Mouse (Mus musculus): ENCODE results near the gene Trmo. TPM values are rescaled to one million over a fixed set of nuclear protein-coding genes. Genes with fewer than 3 reads are reported as not detected.

Trmo gene
- polyA plus RNA-seq, 1 experiment: 3.1 TPM

GRCm38 (mm10) chr4:46353045-46353444 lies 36.2 kb downstream of the Trmo start:
- TF ChIP-seq CTCF (IDR thresholded peaks at IDR 0.05; ENCODE audit: extremely low read depth, insufficient read length, insufficient replicate concordance, low read depth, low read length): no peak
- no peak for TF ChIP-seq POLR2A (IDR thresholded peaks at IDR 0.05; ENCODE audit: low read depth, low read length)
- Histone ChIP-seq H3K4me3 (ENCODE audit: low read depth, low read length) (no peak overlapping the region), H3K27ac (ENCODE audit: insufficient read depth, low read depth, low read length) (no peak overlapping the region), H3K36me3 (ENCODE audit: control insufficient read depth, insufficient read depth, low read length) (no peaks in the 10 kb centered on the region), H3K4me1 (ENCODE audit: control insufficient read depth, insufficient read depth, insufficient read length, low read length) (no peaks in the 10 kb centered on the region), H3K27me3 (ENCODE audit: control insufficient read depth, insufficient read depth, low read length) (peaks cover 46% of the 10 kb centered on the region)
- 32% methylated on average over 10 of the region's 10 CpGs for whole genome bisulfite sequencing

- Histone ChIP-seq H3K36me3 (ENCODE audit: control insufficient read depth, insufficient read depth, low read length) (no peaks in the 10 kb centered on the region), H3K4me1 (ENCODE audit: control insufficient read depth, insufficient read depth, insufficient read length, low read length) (peaks cover under 1% of the 10 kb centered on the region; the same call in 1 of the 2 replicates), H3K4me3 (ENCODE audit: low read depth, low read length) (no peak overlapping the region), H3K27me3 (ENCODE audit: control insufficient read depth, insufficient read depth, low read length) (peaks cover 68% of the 10 kb centered on the region), H3K27ac (ENCODE audit: insufficient read depth, low read depth, low read length) (no peak overlapping the region)
- TF ChIP-seq CTCF (IDR thresholded peaks at IDR 0.05; ENCODE audit: extremely low read depth, insufficient read length, insufficient replicate concordance, low read depth, low read length) (no peak), POLR2A (IDR thresholded peaks at IDR 0.05; ENCODE audit: low read depth, low read length) (no peak)
- 65% methylated on average over 5 of the region's 5 CpGs for WGBS
Measured at GRCm38 (mm10) chr4:46349530-46349929, 39.7 kb downstream of the Trmo start.

- Histone ChIP-seq H3K27me3 (ENCODE audit: control insufficient read depth, insufficient read depth, low read length) (peaks cover 74% of the 10 kb centered on the region), H3K27ac (ENCODE audit: insufficient read depth, low read depth, low read length) (no peak overlapping the region), H3K36me3 (ENCODE audit: control insufficient read depth, insufficient read depth, low read length) (no peaks in the 10 kb centered on the region), H3K4me1 (ENCODE audit: control insufficient read depth, insufficient read depth, insufficient read length, low read length) (peaks cover 5% of the 10 kb centered on the region; the same call in 1 of the 2 replicates), H3K4me3 (ENCODE audit: low read depth, low read length) (no peak overlapping the region)
- no peak for TF ChIP-seq POLR2A (IDR thresholded peaks at IDR 0.05; ENCODE audit: low read depth, low read length)
- TF ChIP-seq CTCF (IDR thresholded peaks at IDR 0.05; ENCODE audit: extremely low read depth, insufficient read length, insufficient replicate concordance, low read depth, low read length): no peak
- 44% methylated on average over 9 of the region's 9 CpGs for WGBS
Measured at GRCm38 (mm10) chr4:46348897-46349296, 40.3 kb downstream of the Trmo start.

GRCm38 (mm10) chr4:46347580-46348515 lies 41.4 kb downstream of the Trmo start:
- Histone ChIP-seq H3K27me3 (ENCODE audit: control insufficient read depth, insufficient read depth, low read length) (peaks cover 78% of the 10 kb centered on the region), H3K27ac (ENCODE audit: insufficient read depth, low read depth, low read length) (no peak overlapping the region), H3K4me1 (ENCODE audit: control insufficient read depth, insufficient read depth, insufficient read length, low read length) (peaks cover 5% of the 10 kb centered on the region; the same call in 1 of the 2 replicates), H3K36me3 (ENCODE audit: control insufficient read depth, insufficient read depth, low read length) (no peaks in the 10 kb centered on the region), H3K4me3 (ENCODE audit: low read depth, low read length) (no peak overlapping the region)
- no peak for TF ChIP-seq CTCF (IDR thresholded peaks at IDR 0.05; ENCODE audit: extremely low read depth, insufficient read length, insufficient replicate concordance, low read depth, low read length)
- no peak for TF ChIP-seq POLR2A (IDR thresholded peaks at IDR 0.05; ENCODE audit: low read depth, low read length)
- WGBS: 5% methylated on average over 41 of the region's 41 CpGs

DNA sequence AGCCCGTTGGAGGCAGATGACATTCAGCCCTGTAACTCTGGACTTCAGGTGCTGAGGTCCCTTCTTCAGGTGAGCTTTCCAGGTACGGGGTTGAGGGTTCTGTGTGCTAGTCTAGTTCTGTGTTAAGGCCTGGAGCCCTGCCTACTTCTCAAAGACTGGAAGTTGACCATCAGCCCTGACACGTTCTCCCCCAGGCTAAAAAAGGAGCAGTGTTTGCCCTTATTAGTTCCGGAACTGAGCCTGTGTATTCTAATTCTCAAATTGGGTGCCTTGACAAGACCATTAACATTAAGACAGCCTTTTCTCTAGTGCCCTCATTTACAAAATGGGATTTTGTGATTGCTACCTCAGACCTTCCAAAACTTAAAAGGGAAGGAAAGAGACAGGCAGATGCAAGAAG lies 42.1 kb downstream of the Trmo start:
- WGBS: 8% methylated on average over 4 of the region's 4 CpGs
- peaks cover 78% of the 10 kb centered on the region for H3K27me3 ChIP-seq (ENCODE audit: control insufficient read depth, insufficient read depth, low read length)
- H3K27ac ChIP-seq (ENCODE audit: insufficient read depth, low read depth, low read length): no peak overlapping the region
- H3K4me3 ChIP-seq (ENCODE audit: low read depth, low read length): no peak overlapping the region
- H3K36me3 ChIP-seq (ENCODE audit: control insufficient read depth, insufficient read depth, low read length): no peaks in the 10 kb centered on the region
- H3K4me1 ChIP-seq (ENCODE audit: control insufficient read depth, insufficient read depth, insufficient read length, low read length): peaks cover 5% of the 10 kb centered on the region; the same call in 1 of the 2 replicates
- TF ChIP-seq POLR2A (IDR thresholded peaks at IDR 0.05; ENCODE audit: low read depth, low read length) (no peak), CTCF (IDR thresholded peaks at IDR 0.05; ENCODE audit: extremely low read depth, insufficient read length, insufficient replicate concordance, low read depth, low read length) (no peak)

GRCm38 (mm10) chr4:46346221-46346620 lies 43.0 kb downstream of the Trmo start:
- peaks cover 82% of the 10 kb centered on the region for H3K27me3 ChIP-seq (ENCODE audit: control insufficient read depth, insufficient read depth, low read length)

DNA sequence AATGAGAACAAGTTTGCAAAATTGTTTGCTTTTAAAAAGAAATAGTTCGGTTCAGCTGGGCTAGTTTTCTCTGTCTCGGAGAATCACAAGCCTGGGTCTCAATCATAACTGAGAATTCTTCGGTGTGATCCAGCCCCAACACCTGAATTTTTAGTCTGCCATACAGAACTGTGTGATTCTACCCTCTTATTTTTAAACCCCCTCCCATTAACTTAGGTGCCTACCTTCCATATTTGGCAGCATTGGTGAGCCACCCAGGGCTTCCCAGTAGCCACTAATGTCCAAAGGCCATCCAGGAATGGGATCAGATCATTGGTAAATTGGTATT lies 43.5 kb downstream of the Trmo start:
- no peaks in the 10 kb centered on the region for H3K36me3 ChIP-seq (ENCODE audit: control insufficient read depth, insufficient read depth, low read length)
- peaks cover 77% of the 10 kb centered on the region for H3K27me3 ChIP-seq (ENCODE audit: control insufficient read depth, insufficient read depth, low read length)
- TF ChIP-seq CTCF (IDR thresholded peaks at IDR 0.05; ENCODE audit: extremely low read depth, insufficient read length, insufficient replicate concordance, low read depth, low read length): no peak
- TF ChIP-seq POLR2A (IDR thresholded peaks at IDR 0.05; ENCODE audit: low read depth, low read length): no peak
- 28% methylated on average over 3 of the region's 3 CpGs for WGBS
- no peak overlapping the region for H3K27ac ChIP-seq (ENCODE audit: insufficient read depth, low read depth, low read length)
- H3K4me1 ChIP-seq (ENCODE audit: control insufficient read depth, insufficient read depth, insufficient read length, low read length): peaks cover 5% of the 10 kb centered on the region; the same call in 1 of the 2 replicates
- no peak overlapping the region for H3K4me3 ChIP-seq (ENCODE audit: low read depth, low read length)

More at GRCm38 (mm10) chr4:46346221-46346620, 43.0 kb downstream of the Trmo start:
- H3K4me3 ChIP-seq (ENCODE audit: low read depth, low read length): no peak overlapping the region
- no peaks in the 10 kb centered on the region for H3K36me3 ChIP-seq (ENCODE audit: control insufficient read depth, insufficient read depth, low read length)
- TF ChIP-seq POLR2A (IDR thresholded peaks at IDR 0.05; ENCODE audit: low read depth, low read length) (no peak), CTCF (IDR thresholded peaks at IDR 0.05; ENCODE audit: extremely low read depth, insufficient read length, insufficient replicate concordance, low read depth, low read length) (no peak)
- peaks cover 5% of the 10 kb centered on the region; the same call in 1 of the 2 replicates for H3K4me1 ChIP-seq (ENCODE audit: control insufficient read depth, insufficient read depth, insufficient read length, low read length)
- WGBS: 25% methylated on average over 6 of the region's 6 CpGs
- H3K27ac ChIP-seq (ENCODE audit: insufficient read depth, low read depth, low read length): no peak overlapping the region
